Mouse (Mus musculus): ENCODE data around the gene Ap2b1. TPM values are rescaled to one million over a fixed set of nuclear protein-coding genes. Genes with fewer than 3 reads are reported as not detected.

Gene Ap2b1
- polyA plus RNA-seq (2012; rRNA removed; ENCODE audit: low replicate concordance) = 45.1 and 61.0 TPM in 2 replicates

GRCm38 (mm10) chr11:83298225-83299195 is at the start of gene Ap2b1:
Ap2b1 (plus strand) TSS chr11:83299024.

DNA sequence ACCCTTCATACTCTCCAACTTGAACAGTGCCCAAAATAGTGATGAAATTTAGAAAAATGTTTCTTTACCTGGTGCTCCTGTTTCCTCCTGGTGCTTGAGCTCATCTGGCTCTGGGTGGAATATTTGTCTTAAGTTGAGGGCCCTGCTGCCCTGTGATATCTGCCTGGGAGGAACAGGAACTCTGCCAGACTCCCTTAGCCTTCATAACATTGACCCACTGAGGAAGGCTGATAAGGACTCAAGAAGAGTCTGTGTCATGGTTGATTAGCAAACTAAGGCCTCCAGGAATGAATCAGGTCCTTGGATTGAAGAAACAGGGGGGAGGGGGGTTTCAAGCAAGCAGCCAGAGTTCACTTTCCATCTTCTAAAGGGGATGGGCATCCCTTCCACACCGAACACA is 12.3 kb upstream of the Ap2b1 start, which contains the start of gene Slfn14:
Gene Slfn14 (minus strand): TSS at position 161 of the 400 bp plus-strand sequence.

DNA sequence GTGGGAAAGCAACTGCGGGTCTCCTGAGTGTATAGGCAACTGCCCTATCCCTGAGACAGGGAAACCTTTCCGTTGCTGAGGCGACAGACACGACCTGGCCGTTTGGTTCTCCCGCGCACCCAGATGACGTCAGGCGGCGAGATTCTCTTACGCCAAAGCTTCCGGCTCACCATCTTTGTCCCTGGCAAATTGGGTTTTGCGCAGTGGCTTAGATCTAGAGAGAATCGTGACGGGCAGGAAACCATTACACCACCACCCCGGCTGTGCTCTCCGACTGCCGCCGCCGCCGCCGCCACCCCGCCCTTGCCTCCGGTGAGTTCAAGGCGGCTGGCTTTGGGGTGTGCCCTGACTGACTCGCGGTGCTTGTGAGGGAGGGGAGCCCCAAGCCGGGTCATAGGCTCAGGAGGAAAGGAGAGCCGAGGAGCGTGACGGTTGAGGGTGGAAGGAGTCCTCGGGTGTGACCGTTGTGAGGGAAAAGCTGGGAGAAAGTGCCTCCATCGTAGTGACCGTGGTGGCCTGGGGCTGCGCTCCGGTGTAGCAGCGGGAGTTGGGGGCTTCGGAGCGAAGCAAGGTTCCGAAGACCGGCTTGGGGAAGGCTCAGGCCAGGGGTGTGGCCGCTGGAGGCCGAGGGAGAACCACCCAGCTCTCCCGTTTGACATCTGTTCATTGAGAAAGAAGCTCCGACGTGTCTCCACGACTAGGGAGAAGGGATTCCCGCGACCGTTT is 3.9 kb downstream of the Ap2b1 start, which contains the start of gene Pex12:
Gene Pex12 (minus strand): TSS at position 61 of the 726 bp plus-strand sequence.

GRCm38 (mm10) chr11:83409087-83409754 is 110.4 kb downstream of the Ap2b1 start, which contains the start of gene Rasl10b:
Rasl10b (plus strand) TSS chr11:83409137.

GRCm38 (mm10) chr11:83429355-83429754 is 130.5 kb downstream of the Ap2b1 start, which contains the start of gene Gas2l2:
Gas2l2 (minus strand) TSS chr11:83429455.

DNA sequence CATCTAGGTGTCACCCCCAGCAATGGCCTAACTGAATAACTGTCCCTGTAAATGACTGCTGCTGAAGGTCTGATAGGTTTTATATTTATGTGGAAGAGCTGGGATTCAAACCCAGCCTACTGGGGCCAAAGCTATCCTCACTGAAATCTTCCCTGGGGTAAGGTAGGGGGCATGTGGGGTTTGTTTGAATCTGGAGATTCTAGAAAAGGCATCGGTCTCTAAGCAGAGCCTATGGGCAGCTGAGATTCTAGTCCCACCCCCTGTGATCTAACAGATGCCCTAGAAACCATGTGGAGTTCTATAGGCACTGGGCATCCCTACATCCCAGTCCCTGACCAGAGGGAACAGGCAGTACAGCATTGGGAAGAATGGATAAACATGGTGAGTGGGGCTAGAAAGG is 138.6 kb downstream of the Ap2b1 start, which contains the start of gene 1700020L24Rik:
Gene 1700020L24Rik (plus strand): TSS at position 301 of the 400 bp plus-strand sequence.

Other genes with a start within 250 kb of the Ap2b1 start
- gene Slfn2, start 233.9 kb upstream of the Ap2b1 start, polyA plus RNA-seq (2012; rRNA removed; ENCODE audit: low replicate concordance) = 7.2 and 12.0 TPM in 2 replicates
- gene Slfn1, start 182.2 kb upstream of the Ap2b1 start, polyA plus RNA-seq (2012; rRNA removed; ENCODE audit: low replicate concordance) = 0.59 and 1.6 TPM in 2 replicates
- 0.26 and 1.0 TPM in 2 replicates for gene Slfn4, start 123.8 kb upstream of the Ap2b1 start, polyA plus RNA-seq (2012; rRNA removed; ENCODE audit: low replicate concordance)
- gene Slfn3, start 107.7 kb upstream of the Ap2b1 start, polyA plus RNA-seq (2012; rRNA removed; ENCODE audit: low replicate concordance) = 1.1 TPM in 2 replicates
- gene Slfn14, start 12.3 kb upstream of the Ap2b1 start, polyA plus RNA-seq (2012; rRNA removed; ENCODE audit: low replicate concordance) = not detected in 2 replicates
- 10.3 and 12.4 TPM in 2 replicates for gene Pex12, start 3.6 kb downstream of the Ap2b1 start, polyA plus RNA-seq (2012; rRNA removed; ENCODE audit: low replicate concordance)
- 0.44 and 3.0 TPM in 2 replicates for gene Rasl10b, start 110.1 kb downstream of the Ap2b1 start, polyA plus RNA-seq (2012; rRNA removed; ENCODE audit: low replicate concordance)
- 0.09 and 0.16 TPM in 2 replicates for gene Gas2l2, start 130.4 kb downstream of the Ap2b1 start, polyA plus RNA-seq (2012; rRNA removed; ENCODE audit: low replicate concordance)
- gene 1700020L24Rik, start 138.7 kb downstream of the Ap2b1 start, polyA plus RNA-seq (2012; rRNA removed; ENCODE audit: low replicate concordance) = 2.4 and 2.5 TPM in 2 replicates
- gene Mmp28, start 164.0 kb downstream of the Ap2b1 start, polyA plus RNA-seq (2012; rRNA removed; ENCODE audit: low replicate concordance) = 22.1 and 42.8 TPM in 2 replicates
- 8.0 and 15.5 TPM in 2 replicates for gene Taf15, start 174.1 kb downstream of the Ap2b1 start, polyA plus RNA-seq (2012; rRNA removed; ENCODE audit: low replicate concordance)
- not detected in 2 replicates for gene Heatr9, start 223.2 kb downstream of the Ap2b1 start, polyA plus RNA-seq (2012; rRNA removed; ENCODE audit: low replicate concordance)
- gene Ccl5, start 231.5 kb downstream of the Ap2b1 start, polyA plus RNA-seq (2012; rRNA removed; ENCODE audit: low replicate concordance) = 34.2 and 47.0 TPM in 2 replicates

Measured in subcutaneous adipose tissue, adult 2 months (tissue).